ENCODE assay signal across 11 mouse cellular contexts in genomic region chr7:141394158-141394557, GRCm38 (mm10). TPM values are rescaled to one million over a fixed set of nuclear protein-coding genes. Genes with fewer than 3 reads are reported as not detected.
DNase-seq lines count a peak whose midpoint lies in the region; ATAC-seq and TF ChIP-seq lines count a peak whose summit lies in the region.
"Had no signal": no experiment of that assay in that cellular context is flagged by ENCODE, and none has a peak within 500 bp of the region (broad histone marks: within the 10 kb centered on the region; RNA-seq: fewer than 3 reads in every experiment).

No protein-coding gene starts in this region.

- H3K9me3 ChIP-seq in liver, embryonic 11.5 days (ENCODE audit: control insufficient read depth, low read length): no peaks in the 10 kb centered on the region
- no peaks in the 10 kb centered on the region for H3K9me3 ChIP-seq in midbrain, embryonic 14.5 days (ENCODE audit: control insufficient read depth, low read length)
- H3K9me3 ChIP-seq: embryonic facial prominence, embryonic 15.5 days; heart, embryonic 10.5 days had no signal

- ATAC-seq in liver, embryonic 11.5 days (replicated peaks; ENCODE audit: low FRiP score): peak; percentile 49
- peak; percentile 70 for ATAC-seq in monocyte, adult 5-6 weeks (replicated peaks; ENCODE audit: insufficient number of reproducible peaks, low FRiP score, low TSS enrichment, poor library complexity, severe bottlenecking)
- ATAC-seq in midbrain, embryonic 14.5 days (ENCODE audit: low FRiP score, low TSS enrichment): no peak

- H3K4me3 ChIP-seq in bone marrow macrophage, adult 2 months (ENCODE audit: insufficient read depth, low read length): 0 out of 2 replicates have a peak overlapping the region, but pooled peaks have one; percentile 2
- H3K4me3 ChIP-seq in liver, embryonic 11.5 days (ENCODE audit: low read depth, low read length): peak overlapping the region; percentile 18; the same call in 1 of the 2 replicates
- no peak overlapping the region for H3K4me3 ChIP-seq in midbrain, embryonic 14.5 days (replicated peaks; ENCODE audit: low read depth, low read length)
- H3K4me3 ChIP-seq: embryonic facial prominence, embryonic 15.5 days; heart, embryonic 10.5 days had no signal

- no peaks in the 10 kb centered on the region for H3K27me3 ChIP-seq in liver, embryonic 11.5 days (replicated peaks; ENCODE audit: control insufficient read depth, insufficient read depth, low read length)
- H3K27me3 ChIP-seq in midbrain, embryonic 14.5 days (ENCODE audit: control insufficient read depth, insufficient read depth, low read length): no peaks in the 10 kb centered on the region
- H3K27me3 ChIP-seq: embryonic facial prominence, embryonic 15.5 days had no signal

- H3K36me3 ChIP-seq in liver, embryonic 11.5 days (ENCODE audit: control insufficient read depth, insufficient read depth, low read length): peaks cover 10% of the 10 kb centered on the region
- peaks cover 29% of the 10 kb centered on the region for H3K36me3 ChIP-seq in midbrain, embryonic 14.5 days (ENCODE audit: control insufficient read depth, insufficient read depth, low read length)

- peak; percentile 33 to 41 for DNase-seq in lung, adult 18-20 months
- DNase-seq in lung, postnatal 25 days (ENCODE audit: low spot score): no peak
- no peak for DNase-seq in liver, embryonic 11.5 days (ENCODE audit: low spot score)
- DNase-seq in left cerebral cortex, adult 8-10 months (ENCODE audit: low spot score in 2 of 2): no peak
- DNase-seq in layer of hippocampus, adult 9-11 months: no peak
- DNase-seq in midbrain, embryonic 14.5 days: no peak

- peaks cover 15% of the 10 kb centered on the region for H3K4me1 ChIP-seq in bone marrow macrophage, adult 2 months (ENCODE audit: control insufficient read depth, insufficient read depth, low read length)
- peaks cover 36% of the 10 kb centered on the region for H3K4me1 ChIP-seq in liver, embryonic 11.5 days (replicated peaks; ENCODE audit: control insufficient read depth, insufficient read depth, low read length)
- peaks cover 13% of the 10 kb centered on the region for H3K4me1 ChIP-seq in midbrain, embryonic 14.5 days (ENCODE audit: control insufficient read depth, insufficient read depth, low read length)

- 0 out of 2 replicates have a peak overlapping the region, but pooled peaks have one; percentile 15 for H3K9ac ChIP-seq in liver, embryonic 11.5 days (ENCODE audit: low read depth, low read length)
- no peak overlapping the region for H3K9ac ChIP-seq in midbrain, embryonic 14.5 days (replicated peaks; ENCODE audit: low read length)
- H3K9ac ChIP-seq: embryonic facial prominence, embryonic 15.5 days had no signal

- 38% methylated on average over 7 of the region's 7 CpGs for WGBS in liver, embryonic 11.5 days
- WGBS in midbrain, embryonic 14.5 days: 91% methylated on average over 7 of the region's 7 CpGs

- no peak for TF ChIP-seq POLR2A in bone marrow macrophage, adult 2 months (IDR thresholded peaks at IDR 0.05; ENCODE audit: borderline replicate concordance, low read depth, low read length)

- H3K4me2 ChIP-seq in liver, embryonic 11.5 days: peak overlapping the region; percentile 96
- H3K4me2 ChIP-seq in midbrain, embryonic 14.5 days (ENCODE audit: low read length): no peak overlapping the region
- H3K4me2 ChIP-seq: embryonic facial prominence, embryonic 15.5 days had no signal

- peak overlapping the region; percentile 58 for H3K27ac ChIP-seq in bone marrow macrophage, adult 2 months (ENCODE audit: insufficient read depth, low read depth, low read length)
- peak overlapping the region; percentile 90 for H3K27ac ChIP-seq in liver, embryonic 11.5 days (ENCODE audit: low read depth, low read length)
- no peak overlapping the region for H3K27ac ChIP-seq in midbrain, embryonic 14.5 days (replicated peaks; ENCODE audit: low read depth, low read length)
- H3K27ac ChIP-seq: embryonic facial prominence, embryonic 15.5 days; heart, embryonic 10.5 days had no signal

- TF ChIP-seq CTCF in bone marrow macrophage, adult 2 months (IDR thresholded peaks at IDR 0.05; ENCODE audit: low read depth, low read length): no peak

RNA-seq across cellular contexts. Expression of gene Taldo1, which starts 2.2 kb away (rescaled TPM):
- polyA plus RNA-seq in bone marrow macrophage, adult 2 months (2012; ENCODE audit: insufficient read depth, insufficient read length, missing spikeins): 422 and 438 TPM in 2 replicates
- 442 and 472 TPM in 2 replicates for polyA plus RNA-seq in liver, embryonic 11.5 days (2014; fragmentation: Nextera tagmentation; extraction: Ambion mirVana)
- 548 to 1,201 TPM (median 1,116 TPM) in 3 replicates for total RNA-seq in monocyte, adult 5-6 weeks (2017)
- 100 to 1,000 TPM in 3 of 4 experiments, 10 to 100 TPM in 1; 99.3 to 109 (median 106) TPM for total RNA-seq in left cerebral cortex, adult 8-10 months (2022)
- polyA plus RNA-seq in midbrain, embryonic 14.5 days (2014; fragmentation: Nextera tagmentation; extraction: Ambion mirVana): 312 and 318 TPM in 2 replicates

RNA-seq across cellular contexts. Expression of gene Gatd1, which starts 19.8 kb away (rescaled TPM):
- polyA plus RNA-seq in bone marrow macrophage, adult 2 months (2012; ENCODE audit: insufficient read depth, insufficient read length, missing spikeins): 45.8 and 50.5 TPM in 2 replicates
- 35.0 and 41.6 TPM in 2 replicates for polyA plus RNA-seq in liver, embryonic 11.5 days (2014; fragmentation: Nextera tagmentation; extraction: Ambion mirVana)
- 11.4 to 15.3 TPM (median 14.6 TPM) in 3 replicates for total RNA-seq in monocyte, adult 5-6 weeks (2017)
- 10 to 100 TPM; 40.6 to 48.1 (median 44.6) TPM for total RNA-seq in left cerebral cortex, adult 8-10 months (2022)
- 48.3 and 49.3 TPM in 2 replicates for polyA plus RNA-seq in midbrain, embryonic 14.5 days (2014; fragmentation: Nextera tagmentation; extraction: Ambion mirVana)

RNA-seq across cellular contexts. Expression of gene Cend1, which starts 35.1 kb away (rescaled TPM):
- not detected in 2 replicates for polyA plus RNA-seq in bone marrow macrophage, adult 2 months (2012; ENCODE audit: insufficient read depth, insufficient read length, missing spikeins)
- 0.16 and 0.27 TPM in 2 replicates for polyA plus RNA-seq in liver, embryonic 11.5 days (2014; fragmentation: Nextera tagmentation; extraction: Ambion mirVana)
- not detected in 3 replicates for total RNA-seq in monocyte, adult 5-6 weeks (2017)
- total RNA-seq in left cerebral cortex, adult 8-10 months (2022): 100 to 1,000 TPM; 286 to 326 (median 299) TPM
- polyA plus RNA-seq in midbrain, embryonic 14.5 days (2014; fragmentation: Nextera tagmentation; extraction: Ambion mirVana): 25.7 and 79.2 TPM in 2 replicates
- total RNA-seq: CH12.LX had no signal

RNA-seq across cellular contexts. Expression of gene Slc25a22, which starts 43.5 kb away (rescaled TPM):
- polyA plus RNA-seq in bone marrow macrophage, adult 2 months (2012; ENCODE audit: insufficient read depth, insufficient read length, missing spikeins): 21.4 and 24.8 TPM in 2 replicates
- 36.9 and 39.4 TPM in 2 replicates for polyA plus RNA-seq in liver, embryonic 11.5 days (2014; fragmentation: Nextera tagmentation; extraction: Ambion mirVana)
- 6.2 to 14.8 TPM (median 7.4 TPM) in 3 replicates for total RNA-seq in monocyte, adult 5-6 weeks (2017)
- total RNA-seq in left cerebral cortex, adult 8-10 months (2022): 100 to 1,000 TPM; 245 to 266 (median 253) TPM
- 82.9 and 84.3 TPM in 2 replicates for polyA plus RNA-seq in midbrain, embryonic 14.5 days (2014; fragmentation: Nextera tagmentation; extraction: Ambion mirVana)

RNA-seq across cellular contexts. Expression of gene Pidd1, which starts 49.7 kb away (rescaled TPM):
- polyA plus RNA-seq in bone marrow macrophage, adult 2 months (2012; ENCODE audit: insufficient read depth, insufficient read length, missing spikeins): 4.0 and 5.6 TPM in 2 replicates
- 22.5 and 22.7 TPM in 2 replicates for polyA plus RNA-seq in liver, embryonic 11.5 days (2014; fragmentation: Nextera tagmentation; extraction: Ambion mirVana)
- total RNA-seq in monocyte, adult 5-6 weeks (2017): 4.5 to 5.9 TPM (median 4.8 TPM) in 3 replicates
- total RNA-seq in left cerebral cortex, adult 8-10 months (2022): 1 to 10 TPM in 3 of 4 experiments, under 1 TPM in 1; 0.88 to 2.5 (median 1.3) TPM
- polyA plus RNA-seq in midbrain, embryonic 14.5 days (2014; fragmentation: Nextera tagmentation; extraction: Ambion mirVana): 2.3 and 3.6 TPM in 2 replicates

Comparison
In these comparisons a context has a peak if more than half of its experiments do, and no peak if none do; other contexts are left out.
1. DNase-seq: peak in lung, adult 18-20 months (2 of 2); none in lung, postnatal 25 days (single experiment), liver, embryonic 11.5 days (single experiment), left cerebral cortex, adult 8-10 months (0 of 2), layer of hippocampus, adult 9-11 months (single experiment) and midbrain, embryonic 14.5 days (single experiment).
2. RNA of gene Cend1, which starts 35.1 kb away (polyA plus RNA-seq): 25.7 to 79.2 TPM in midbrain, embryonic 14.5 days; 0.16 to 0.27 TPM in liver, embryonic 11.5 days and not detected in bone marrow macrophage, adult 2 months; every median in the first group is over 10 times any median in the second.